Mouse (Mus musculus) thymus, postnatal 14 days (tissue): ENCODE data around the gene Madd.
"Not testable (repeated sequence)": the region's sequence is repeated elsewhere in the genome, so short reads cannot be mapped to it uniquely, and the experiment has no call there.

ENCODE experiments used
- DNase-seq: peaks from one replicate; pipeline ENCODE4 v3.0.0; 2021

Madd gene

DNA sequence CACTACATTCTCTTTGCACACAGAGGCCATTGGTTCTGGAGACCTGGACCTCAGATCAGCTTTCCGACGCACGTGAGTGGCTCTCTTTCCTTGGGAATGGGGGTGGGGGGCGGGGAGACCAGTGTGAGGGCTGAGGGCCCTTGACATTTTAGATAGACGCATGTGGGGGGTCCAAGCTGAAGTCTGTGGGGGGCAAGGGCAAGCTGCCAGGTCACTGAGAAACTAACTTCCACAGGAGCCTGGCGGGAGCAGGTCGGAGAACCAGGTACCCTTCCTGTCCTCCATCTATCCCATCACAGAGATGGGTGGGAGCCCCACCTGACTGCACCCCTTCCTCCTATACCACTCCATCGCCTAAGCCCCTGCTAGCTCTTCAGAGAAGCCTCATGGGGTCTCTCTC, 62.1 kb downstream of the Madd start:
- DNase-seq, result no peak

DNA sequence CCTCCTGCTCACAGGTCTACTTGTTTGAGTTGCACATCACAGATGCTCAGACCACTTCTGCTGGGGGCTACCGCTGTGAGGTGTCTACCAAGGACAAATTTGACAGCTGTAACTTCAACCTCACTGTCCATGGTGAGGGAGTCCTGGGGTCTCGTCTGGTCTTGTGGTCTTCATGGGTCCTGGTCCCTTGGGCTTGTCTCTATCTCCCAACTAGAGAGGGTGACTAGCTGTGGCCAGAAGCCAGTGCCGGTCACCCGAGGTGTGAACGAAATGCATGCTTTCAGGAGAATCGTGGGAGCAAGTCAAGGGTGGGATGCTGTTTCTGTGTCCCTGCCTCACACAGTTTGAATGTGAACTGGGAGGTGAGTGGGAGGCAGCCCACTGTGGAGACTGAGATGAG, 62.6 kb downstream of the Madd start:
- DNase-seq, result no peak

DNA sequence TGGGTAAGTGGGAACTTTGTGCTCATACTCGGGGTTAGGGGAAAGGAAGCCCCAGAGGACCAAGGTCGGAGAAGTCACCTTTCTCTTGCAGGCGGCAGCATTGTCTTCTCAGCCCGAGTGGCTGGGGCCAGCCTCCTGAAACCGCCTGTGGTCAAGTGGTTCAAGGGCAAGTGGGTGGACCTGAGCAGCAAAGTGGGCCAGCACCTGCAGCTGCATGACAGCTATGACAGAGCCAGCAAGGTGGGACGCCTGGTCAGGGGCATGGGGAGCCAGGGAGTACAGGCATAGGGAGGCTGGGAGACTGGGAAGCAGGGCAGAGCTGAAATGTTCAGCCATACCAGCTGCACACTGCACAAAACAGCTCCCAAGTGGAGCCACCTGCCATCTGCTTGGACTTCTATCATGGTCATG, 63.4 kb downstream of the Madd start:
- no peak for DNase-seq

DNA sequence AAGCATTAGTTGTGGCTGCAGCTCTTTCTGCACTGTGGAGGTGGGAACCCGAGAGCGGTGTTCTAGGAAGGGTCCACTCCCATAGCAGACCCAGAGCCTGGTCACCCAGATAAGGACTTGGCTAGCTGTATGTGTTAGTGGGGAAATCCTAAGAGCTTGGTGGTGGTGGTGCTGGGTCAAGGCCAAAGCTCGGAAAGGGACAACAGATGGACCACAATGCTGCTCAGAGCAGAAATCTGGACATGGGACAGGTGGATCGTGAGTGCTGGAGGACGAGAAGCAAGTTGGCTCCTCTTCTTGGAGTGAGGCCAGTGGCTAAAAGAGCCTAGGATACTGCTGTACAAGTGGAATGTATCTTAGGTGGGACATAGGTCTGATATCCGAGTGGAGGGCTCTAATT, 64.1 kb downstream of the Madd start:
- DNase-seq, result no peak

DNA sequence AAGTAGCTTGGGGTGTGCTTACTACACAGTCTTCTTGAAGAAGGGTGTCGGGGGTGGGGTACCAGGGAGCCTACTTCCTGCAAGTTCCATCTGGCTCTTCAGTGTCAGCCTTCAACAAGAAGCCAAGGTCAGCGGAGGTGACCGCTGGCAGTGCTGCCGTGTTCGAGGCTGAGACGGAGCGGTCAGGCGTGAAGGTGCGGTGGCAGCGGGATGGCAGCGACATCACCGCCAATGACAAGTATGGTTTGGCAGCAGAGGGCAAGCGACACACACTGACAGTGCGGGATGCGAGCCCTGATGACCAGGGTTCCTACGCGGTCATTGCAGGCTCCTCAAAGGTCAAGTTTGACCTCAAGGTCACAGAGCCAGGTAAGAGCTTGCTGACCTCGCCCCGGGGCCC, 64.6 kb downstream of the Madd start:
- DNase-seq, result no peak

DNA sequence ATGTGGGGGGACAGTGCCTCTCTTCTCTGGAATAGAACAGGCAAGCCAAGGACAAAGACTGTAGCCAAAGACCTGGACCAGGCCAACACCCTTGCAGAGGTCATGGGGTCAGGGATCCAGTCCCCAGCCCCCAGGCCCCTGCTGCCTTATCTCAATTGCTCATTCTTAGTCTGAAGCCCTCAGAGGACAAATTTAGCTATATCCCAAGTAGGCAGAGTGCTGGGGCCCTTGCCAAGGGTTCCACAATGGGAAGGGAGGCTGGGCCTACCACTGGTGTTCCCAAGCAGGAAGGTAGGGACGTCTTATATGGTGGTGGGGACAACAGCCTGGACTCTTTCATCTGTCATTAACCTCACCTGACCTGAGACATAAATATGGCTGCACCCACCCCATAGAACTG, 65.0 kb downstream of the Madd start:
- no peak for DNase-seq

DNA sequence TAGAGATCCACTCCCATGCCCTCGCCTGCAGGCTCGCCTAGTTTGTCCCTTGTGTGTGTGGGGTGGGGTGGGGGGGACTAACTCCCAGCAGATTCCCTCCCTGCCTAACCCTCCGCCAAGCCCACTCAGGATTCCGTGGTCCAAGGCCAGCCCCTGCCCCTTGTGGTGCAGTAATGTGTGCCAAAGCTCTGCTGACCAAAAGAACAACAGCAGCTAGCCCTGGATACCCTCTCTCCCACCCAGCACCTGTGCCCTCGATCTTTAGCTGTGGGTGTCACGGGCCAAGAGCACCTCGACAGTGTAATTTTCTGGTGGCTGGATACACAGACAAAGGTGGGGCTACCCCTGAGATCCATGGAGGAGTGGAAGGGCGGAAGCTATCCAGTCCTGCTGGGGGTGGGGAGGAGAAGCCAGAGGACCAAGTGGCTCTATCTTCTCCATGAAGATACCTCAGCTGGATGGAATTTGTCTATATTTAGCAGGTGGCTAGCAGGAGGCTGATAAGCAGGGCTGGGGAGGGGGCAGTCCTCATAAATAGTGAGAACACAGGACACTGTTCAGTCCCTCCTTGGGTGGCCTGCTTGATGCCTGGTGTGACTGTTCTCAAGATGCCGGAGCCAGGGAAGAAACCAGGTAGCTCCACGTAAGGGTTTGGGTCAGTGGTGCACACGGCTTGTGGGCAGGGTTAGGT, 65.9 kb downstream of the Madd start, which contains the start of gene Mybpc3:
Gene Mybpc3 (plus strand): TSS at position 560 of the 691 bp plus-strand sequence.
- no peak for DNase-seq

DNA sequence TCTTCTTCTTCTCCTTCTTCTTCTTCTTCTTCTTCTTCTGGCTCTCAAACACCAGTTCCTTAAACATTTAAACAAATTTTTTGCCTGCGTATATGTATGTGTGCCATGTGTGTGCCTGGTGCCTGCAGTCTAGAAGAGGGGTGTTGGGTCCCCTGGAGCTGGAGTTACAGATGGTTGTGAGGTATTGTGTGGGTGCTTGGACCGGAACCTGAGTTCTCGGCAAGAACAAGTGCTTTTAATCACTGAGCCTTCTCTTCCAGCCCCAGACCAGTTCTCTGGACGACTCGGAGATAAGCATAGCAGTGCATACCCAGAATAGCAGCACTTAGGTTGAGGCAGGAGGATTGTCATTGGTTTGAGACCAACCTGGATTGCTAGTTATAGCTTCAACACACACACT, 66.8 kb downstream of the Madd start:
- DNase-seq, result no peak

DNA sequence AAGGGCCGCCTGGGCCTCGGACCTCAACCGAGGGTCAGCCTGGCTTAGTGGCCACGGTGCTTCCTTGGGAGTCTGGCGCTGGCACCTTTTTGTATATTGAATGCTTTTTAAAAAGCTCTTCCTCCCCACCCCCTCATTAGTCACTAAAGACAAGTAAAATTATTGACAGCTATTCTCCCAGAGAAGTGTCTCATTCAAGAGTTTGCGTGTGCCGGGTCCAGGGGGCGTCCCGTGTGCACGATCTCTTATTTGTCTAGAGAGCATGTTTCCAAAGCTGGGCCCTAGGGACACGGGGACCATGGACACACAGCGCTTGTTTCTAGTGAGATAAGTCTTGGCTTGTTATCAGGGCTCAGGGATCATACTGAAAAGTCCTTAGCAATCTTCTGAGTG, 68.1 kb downstream of the Madd start:
- DNase-seq, result no peak

DNA sequence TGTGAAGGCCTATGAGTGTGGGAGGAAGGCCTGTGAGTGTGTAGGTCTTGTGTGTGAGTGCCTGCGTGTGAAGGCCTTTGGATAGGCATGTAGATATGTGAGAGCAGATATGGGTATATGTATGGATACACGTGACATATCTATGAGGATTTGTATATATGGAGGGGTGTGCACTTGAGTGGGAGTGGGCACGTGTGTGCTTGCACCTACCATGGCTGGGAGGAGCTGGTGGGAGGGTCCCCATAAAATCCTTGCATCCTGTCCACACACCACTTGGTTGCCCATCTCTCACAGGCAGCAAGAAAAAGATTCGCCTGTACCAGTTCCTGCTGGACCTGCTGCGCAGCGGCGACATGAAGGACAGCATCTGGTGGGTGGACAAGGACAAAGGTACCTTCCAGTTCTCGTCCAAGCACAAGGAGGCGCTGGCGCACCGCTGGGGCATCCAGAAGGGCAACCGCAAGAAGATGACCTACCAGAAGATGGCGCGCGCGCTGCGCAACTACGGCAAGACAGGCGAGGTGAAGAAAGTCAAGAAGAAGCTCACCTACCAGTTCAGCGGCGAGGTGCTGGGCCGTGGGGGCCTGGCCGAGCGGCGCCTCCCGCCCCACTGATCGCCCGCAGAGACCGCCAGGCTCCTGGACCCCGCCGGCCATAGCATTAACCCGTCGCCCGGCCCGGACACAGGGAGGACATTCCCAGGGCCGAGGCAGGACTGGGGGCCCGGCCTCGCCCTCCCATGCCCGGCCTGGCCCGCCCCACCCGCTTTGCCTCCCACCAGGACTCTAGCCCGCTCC, 68.7 kb downstream of the Madd start:
- peak; percentile 77 for DNase-seq

DNA sequence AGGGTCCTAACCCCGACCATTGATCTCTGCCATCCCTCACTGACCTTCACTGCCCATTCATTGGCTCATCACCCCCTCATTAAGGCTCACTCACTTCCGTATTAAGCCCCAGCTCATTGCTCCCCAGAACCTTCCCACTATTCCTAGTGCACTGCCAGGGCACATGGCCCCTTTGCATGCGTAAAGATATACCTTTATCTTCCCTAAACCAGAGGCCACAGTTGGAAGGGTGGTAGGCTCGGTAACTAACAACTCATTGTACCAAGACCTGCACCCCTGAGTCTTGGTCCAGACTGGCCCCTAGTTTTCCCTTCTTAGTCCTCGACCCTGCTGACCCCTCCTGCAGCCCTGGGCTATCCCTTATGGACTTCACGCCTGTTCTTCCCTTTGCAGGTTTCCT, 69.8 kb downstream of the Madd start:
- no peak for DNase-seq

DNA sequence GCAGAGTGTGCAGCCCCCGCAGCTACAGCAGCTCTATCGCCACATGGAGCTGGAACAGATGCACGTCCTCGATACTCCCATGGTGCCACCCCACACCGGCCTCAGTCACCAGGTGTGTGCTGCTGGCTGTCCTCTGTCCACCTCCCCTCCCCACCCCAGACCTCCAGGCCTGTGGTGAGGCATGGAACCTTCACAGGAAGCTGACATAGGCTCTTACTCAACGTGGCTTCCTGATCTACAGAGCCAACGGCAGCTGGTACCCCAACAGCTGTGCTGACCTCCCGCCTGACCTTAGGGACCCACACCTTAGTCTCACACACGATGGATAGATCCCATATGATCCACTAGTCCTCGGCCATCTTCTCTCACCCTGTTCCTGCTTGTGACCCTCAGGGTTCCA, 70.3 kb downstream of the Madd start:
- no peak for DNase-seq

DNA sequence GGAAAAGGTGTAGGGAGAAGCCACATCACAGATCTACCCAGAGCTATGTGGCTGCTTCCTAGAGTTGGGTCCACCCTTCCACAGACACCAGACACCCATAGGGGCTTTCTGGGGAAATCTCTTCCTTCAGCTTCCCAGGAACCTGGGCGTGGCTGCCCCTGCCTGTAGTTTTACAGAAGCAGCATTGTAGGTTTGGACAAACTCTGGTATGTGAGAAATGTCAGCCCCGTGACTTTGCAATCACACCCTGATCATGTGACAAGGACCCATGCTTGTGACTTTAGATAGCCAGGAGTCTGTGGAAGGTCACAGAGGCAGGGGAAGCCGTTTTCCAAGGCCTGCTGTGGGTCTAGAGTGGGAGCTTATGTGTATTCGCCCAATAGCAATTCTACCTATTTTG, 71.1 kb downstream of the Madd start:
- no peak for DNase-seq

DNA sequence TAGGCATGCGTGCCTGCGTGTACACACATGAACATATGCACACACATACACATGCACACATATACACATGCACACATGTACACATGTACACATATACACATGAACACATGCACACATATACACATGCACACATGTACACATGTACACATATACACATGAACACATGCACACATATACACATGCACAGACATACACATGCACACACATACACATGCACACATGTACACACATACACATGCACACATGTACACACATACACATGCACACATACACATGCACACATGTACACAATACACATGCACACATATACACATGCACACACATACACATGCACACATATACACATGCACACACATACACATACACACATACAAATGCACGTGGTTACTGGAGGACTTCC, 71.8 kb downstream of the Madd start:
- not testable (repeated sequence) for DNase-seq

DNA sequence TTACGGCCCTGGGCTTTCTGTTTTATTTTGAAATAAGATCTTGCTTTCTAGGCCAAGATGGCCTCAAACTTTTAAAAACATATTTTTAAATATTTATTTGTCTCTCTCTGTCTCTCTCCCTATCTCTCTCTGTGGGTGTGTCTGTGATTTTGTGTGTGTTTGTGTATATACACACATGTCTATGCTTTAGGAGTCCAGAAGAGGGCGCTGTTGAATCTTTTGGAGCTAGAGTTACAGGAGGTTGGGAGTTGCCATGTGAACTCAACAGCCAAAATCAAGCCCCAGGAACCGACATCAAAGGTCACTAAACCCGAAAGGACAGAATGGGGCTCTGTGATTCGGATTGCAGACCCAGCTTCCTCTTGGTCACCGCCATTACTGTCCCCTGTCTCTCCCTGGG, 73.2 kb downstream of the Madd start:
- DNase-seq, result no peak

DNA sequence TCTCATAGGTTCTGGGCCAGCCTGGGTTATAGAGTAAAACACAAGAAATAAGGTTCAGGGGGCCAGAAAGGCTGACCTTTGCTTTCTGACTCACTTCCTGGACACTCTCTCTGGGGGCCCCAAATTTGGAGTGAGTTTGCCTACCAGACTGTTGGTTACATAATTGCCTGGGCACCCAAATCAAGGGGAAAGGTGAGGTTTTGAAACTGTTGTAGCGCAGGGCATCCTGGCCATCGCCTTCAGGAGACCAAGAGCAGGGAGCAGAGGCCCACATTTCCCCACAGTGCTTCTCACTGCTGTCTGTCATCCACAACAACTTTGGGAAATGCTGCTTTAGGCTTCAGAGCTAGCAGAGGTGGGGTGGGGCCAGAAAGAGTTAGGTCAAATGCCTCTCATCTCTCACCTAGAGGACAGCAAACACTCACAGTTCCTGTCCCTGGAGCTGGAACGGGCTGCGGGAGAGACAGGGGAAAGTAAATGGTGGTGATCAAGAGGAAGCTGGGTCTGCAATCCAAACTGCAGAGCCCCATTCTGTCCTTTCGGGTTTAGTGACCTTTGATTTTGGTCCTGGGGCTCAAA, 73.7 kb downstream of the Madd start:
- DNase-seq, result no peak

DNA sequence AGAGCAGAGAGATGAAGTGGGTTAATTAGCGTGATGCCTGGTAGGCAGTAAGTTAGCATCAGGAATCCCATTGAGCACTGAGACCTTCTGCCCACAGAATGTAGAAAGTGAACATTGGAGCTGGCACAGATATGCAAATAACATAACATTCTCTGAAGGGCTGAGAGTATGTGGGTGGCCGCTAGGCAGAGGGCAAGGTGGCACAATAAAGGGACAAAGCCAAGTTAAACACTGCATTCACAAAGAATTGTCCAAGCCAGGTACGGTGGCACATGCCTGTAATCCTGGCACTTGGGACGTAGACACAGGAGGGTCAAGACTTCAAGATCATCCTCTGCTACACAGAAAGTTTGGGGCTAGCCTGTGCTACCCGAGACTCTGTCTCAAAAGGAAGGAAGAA, 74.4 kb downstream of the Madd start:
- DNase-seq, result no peak

DNA sequence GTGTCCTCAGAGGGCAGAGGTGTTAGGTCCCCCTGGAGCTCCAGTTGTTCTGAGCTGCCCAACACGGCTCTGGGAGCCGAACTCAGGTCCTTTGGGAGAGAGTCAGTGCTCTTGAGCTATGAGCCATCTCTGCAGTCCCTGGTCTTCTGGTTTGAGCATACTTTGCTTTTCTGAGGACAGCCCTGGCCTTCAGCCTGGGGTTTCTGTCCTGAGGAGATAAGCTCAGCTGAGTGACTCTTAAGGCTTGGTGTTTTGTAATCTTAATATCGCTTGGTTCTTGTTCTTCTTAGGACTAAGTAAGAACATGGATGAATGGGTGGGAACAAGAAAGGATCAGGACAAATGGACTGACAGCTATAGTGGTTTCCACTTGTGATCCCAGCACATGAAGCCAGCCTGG, 75.5 kb downstream of the Madd start:
- DNase-seq, result no peak

DNA sequence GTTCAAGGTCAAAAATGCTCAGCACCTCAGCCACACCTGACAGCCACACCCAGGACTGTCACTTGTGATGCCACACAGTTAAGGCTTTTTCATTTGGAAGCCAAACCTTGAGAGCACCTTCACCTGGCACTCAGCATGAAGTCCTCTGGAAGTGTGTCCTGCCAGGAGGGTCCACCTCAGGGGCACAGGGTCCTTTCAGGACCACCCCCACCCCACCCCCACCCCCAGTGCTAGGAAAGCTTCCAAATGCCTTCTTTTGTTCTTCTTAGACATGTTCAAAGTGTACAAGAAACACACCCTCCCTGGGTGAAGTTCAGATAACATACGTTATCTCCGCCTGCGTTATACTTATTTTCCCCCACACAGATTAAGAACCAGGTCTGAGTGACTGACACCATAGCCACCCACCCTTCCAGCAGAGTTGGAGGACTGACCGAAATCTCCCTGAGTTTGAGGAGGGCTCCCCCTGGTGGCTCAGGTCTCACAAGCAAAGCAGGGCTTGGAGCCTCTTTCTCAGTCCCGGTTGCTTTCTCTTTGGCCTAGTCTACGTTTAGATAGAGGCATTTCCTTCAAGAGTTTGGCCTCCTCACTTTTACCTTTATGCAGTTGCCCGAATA, 82.4 kb downstream of the Madd start:
- peak; percentile 94 for DNase-seq

DNA sequence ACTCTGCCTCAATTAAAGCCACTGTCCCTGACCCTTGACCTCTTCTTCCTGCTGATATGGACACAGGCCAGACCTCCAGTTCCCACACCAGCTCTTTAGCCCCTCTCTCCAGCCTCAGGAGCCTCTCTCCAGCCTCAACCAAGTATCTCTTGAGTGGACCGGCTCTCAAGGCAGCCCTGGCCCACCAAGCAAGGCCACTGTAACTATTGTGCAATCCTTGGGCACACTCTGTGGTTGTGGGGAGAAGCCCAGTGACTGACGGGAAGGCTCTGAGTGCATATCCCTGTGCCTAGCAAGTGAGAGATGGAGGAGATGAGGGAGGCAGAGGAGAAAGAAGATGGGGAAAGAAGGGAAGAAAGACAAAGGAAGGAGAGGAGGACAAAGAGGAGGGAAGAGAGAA, 85.5 kb downstream of the Madd start:
- no peak for DNase-seq

DNA sequence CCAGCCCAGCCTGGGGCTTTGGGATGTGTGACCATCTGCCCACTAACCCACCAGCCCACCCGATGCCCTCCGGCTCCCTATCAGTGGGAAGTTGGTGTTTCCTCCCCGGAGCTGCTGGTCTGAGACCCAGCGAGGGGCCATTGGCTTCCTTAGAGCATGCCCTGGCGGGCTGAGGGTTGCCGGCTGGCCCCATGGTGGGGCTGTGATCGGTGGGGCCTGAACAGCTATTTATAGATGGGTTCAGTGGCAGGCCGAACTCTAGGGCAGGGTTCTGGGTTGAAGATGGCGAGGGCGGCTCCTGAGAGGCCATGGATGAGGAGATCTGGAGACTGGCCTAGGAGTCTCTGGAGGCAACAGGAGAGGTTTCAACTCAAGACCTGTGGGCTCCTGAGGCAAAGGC, 86.6 kb downstream of the Madd start:
- no peak for DNase-seq

DNA sequence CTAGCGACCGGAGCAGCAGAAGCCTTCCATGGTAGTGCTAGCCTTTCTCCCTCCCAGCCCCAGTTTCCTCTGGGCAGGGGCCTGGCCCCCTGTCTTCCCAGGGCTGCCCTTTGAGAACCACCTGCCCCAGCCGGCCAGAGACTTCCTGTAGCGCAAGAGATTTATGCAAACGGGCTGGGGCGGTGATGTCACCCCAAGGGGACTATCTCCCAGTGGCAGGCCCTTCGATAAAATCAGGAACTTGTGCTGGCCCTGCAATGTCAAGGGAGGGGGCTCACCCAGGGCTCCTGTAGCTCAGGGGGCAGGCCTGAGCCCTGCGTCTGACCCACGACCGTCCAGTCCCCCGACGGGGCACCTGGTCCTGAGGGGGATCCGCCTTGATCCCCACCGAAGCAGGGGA, 87.1 kb downstream of the Madd start:
- no peak for DNase-seq

DNA sequence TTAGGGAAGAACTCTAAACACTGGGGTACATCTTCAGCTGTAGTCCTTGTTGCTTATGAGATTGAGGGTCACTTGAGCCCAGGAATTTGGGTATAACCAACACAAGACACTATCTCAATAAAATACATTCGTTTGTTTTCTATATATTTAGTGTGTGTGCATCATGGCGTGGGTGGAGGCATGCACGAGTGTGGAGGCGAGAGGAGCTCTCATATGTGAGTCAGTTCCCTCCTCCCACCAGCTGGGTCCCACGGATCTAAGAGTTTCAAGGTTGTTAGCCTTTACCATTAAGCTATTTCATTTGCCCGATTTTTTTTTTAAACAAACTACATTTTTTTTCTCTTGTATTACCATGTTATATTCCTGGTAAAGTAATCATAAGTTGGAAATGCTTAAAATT, 92.8 kb downstream of the Madd start:
- no peak for DNase-seq

DNA sequence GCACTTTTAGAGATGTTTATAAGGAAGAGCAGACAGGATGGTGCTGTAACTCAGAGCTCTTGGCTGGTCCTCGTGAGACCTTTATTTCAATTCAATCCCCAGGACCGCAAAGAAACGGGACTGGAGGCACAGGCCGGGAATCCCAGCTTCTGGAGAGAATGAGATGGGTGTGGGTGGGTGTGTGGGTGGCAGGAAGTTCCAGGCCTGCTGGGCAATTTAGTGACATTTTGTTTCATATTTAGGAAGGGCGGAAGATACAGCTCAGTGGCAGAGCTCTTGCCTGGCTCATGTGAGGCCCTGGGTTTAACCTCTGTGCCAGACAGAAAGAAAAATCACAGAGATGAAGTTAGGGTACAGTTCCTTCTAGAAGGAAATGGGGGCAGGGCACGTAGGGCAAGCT, 93.4 kb downstream of the Madd start:
- DNase-seq, result no peak
